Mouse (Mus musculus) neural tube, embryonic 15.5 days (tissue): ENCODE results near the gene Eng. TPM values are rescaled to one million over a fixed set of nuclear protein-coding genes. Genes with fewer than 3 reads are reported as not detected.
A peak's percentile ranks its signal among the peaks of the same experiment; 100 is the strongest.

Experiments used
- ATAC-seq: fragments of 200-750 bp; cut with Nextera tagmentation; 2 replicates; pipeline ENCODE4 v1.8.0; 2017; ENCODE audit warnings: mild to moderate bottlenecking, moderate TSS enrichment, moderate library complexity; ENCODE audit not compliant: low FRiP score
- H3K27ac ChIP-seq: fragments of 300-500 bp; sonication (generic); replicated peaks from 2 replicates; pipeline ENCODE4 v1.5.1; 2015; ENCODE audit warnings: mild to moderate bottlenecking, inconsistent platforms
- H3K27me3 ChIP-seq: fragments of 300-500 bp; sonication (generic); replicated peaks from 2 replicates; pipeline ENCODE4 v1.6.1; 2015; ENCODE audit warnings: inconsistent platforms
- H3K36me3 ChIP-seq: fragments of 300-500 bp; sonication (generic); 2 replicates; pipeline ENCODE4 v1.6.1; 2015; ENCODE audit warnings: inconsistent platforms
- H3K4me1 ChIP-seq: fragments of 300-500 bp; sonication (generic); 2 replicates; pipeline ENCODE4 v1.6.1; 2015; ENCODE audit warnings: inconsistent platforms
- H3K4me2 ChIP-seq: fragments of 300-500 bp; sonication (generic); 2 replicates; pipeline ENCODE4 v1.6.1; 2015; ENCODE audit warnings: inconsistent platforms, mild to moderate bottlenecking, moderate library complexity
- H3K4me3 ChIP-seq: fragments of 300-500 bp; sonication (generic); replicated peaks from 2 replicates; pipeline ENCODE4 v1.5.1; 2015; ENCODE audit warnings: mild to moderate bottlenecking, inconsistent platforms
- H3K9ac ChIP-seq: fragments of 300-500 bp; sonication (generic); replicated peaks from 2 replicates; pipeline ENCODE4 v1.6.1; 2015; ENCODE audit warnings: mild to moderate bottlenecking, inconsistent platforms
- H3K9me3 ChIP-seq: fragments of 300-500 bp; sonication (generic); replicated peaks from 2 replicates; pipeline ENCODE4 v1.6.1; 2016; ENCODE audit warnings: inconsistent platforms
- WGBS: fragments of 180-500 bp; shearing (Covaris S2); methylation state at CpG from one replicate; pipeline ENCODE4 v1.1.7; 2015; ENCODE audit warnings: mixed read lengths; 5-methylcytosine and 5-hydroxymethylcytosine counted together
- polyA plus RNA-seq: library from polyadenylated mRNA; unstranded; fragments of >200 nt; fragmentation: Nextera tagmentation; extraction: Ambion mirVana; gene quantifications from 2 replicates; pipeline ENCODE4 v1.2.1, GENCODE M21; 2015

Eng gene
- polyA plus RNA-seq, 1 experiment from 2014 or later: 29.6 TPM

- Histone ChIP-seq H3K9ac (0 out of 2 replicates have a peak overlapping the region, but pooled peaks have one; percentile 0), H3K36me3 (0 out of 2 replicates have a peak, but pooled peaks cover 3% of the 10 kb centered on the region), H3K9me3 (no peaks in the 10 kb centered on the region), H3K27me3 (no peaks in the 10 kb centered on the region), H3K4me1 (peaks cover 35% of the 10 kb centered on the region), H3K4me3 (peak overlapping the region; percentile 82), H3K4me2 (peak overlapping the region; percentile 94), H3K27ac (no peak overlapping the region)
- peak; percentile 28; the same call in 1 of the 2 replicates for ATAC-seq
- WGBS: 9% methylated on average over 25 of the region's 25 CpGs
Observed at GRCm38 (mm10) chr2:32608141-32608777, 38.1 kb upstream of the Eng start.

- H3K36me3 ChIP-seq: 0 out of 2 replicates have a peak, but pooled peaks cover 3% of the 10 kb centered on the region
- H3K4me3 ChIP-seq: peak overlapping the region; percentile 82
- no peak for ATAC-seq
- 0 out of 2 replicates have a peak overlapping the region, but pooled peaks have one; percentile 0 for H3K9ac ChIP-seq
- no peaks in the 10 kb centered on the region for H3K27me3 ChIP-seq
- no peaks in the 10 kb centered on the region for H3K9me3 ChIP-seq
- H3K27ac ChIP-seq: no peak overlapping the region
- peak overlapping the region; percentile 94 for H3K4me2 ChIP-seq
- peaks cover 35% of the 10 kb centered on the region for H3K4me1 ChIP-seq
- WGBS: 34% methylated on average over 18 of the region's 18 CpGs
Observed at GRCm38 (mm10) chr2:32608778-32609435, 37.5 kb upstream of the Eng start.

GRCm38 (mm10) chr2:32610610-32611229, 35.7 kb upstream of the Eng start:
- Histone ChIP-seq H3K9ac (no peak overlapping the region), H3K4me2 (peak overlapping the region; percentile 53), H3K4me3 (peak overlapping the region; percentile 33), H3K4me1 (peaks cover 35% of the 10 kb centered on the region), H3K27me3 (no peaks in the 10 kb centered on the region), H3K36me3 (peaks cover 15% of the 10 kb centered on the region), H3K27ac (no peak overlapping the region), H3K9me3 (no peaks in the 10 kb centered on the region)
- 19% methylated on average over 23 of the region's 23 CpGs for WGBS
- ATAC-seq: no peak

DNA sequence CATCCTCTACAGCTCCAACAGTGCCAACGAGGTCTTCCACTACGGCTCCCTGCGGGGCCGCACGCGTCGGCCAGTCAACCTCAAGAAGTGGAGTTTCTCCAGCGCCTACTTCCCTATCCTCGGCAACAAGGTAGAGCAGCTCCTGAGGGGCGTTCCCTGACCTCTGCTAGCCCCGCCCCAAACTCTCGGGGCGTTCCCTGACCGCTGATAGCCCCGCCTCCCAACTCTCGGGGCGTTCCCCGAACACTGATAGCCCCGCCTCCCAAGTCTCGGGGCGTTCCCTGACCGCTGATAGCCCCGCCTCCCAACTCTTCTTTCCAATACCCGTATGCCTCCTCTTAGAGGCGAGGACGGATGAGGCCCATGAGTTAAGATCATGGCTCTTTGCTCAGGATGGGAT, 34.1 kb upstream of the Eng start:
- Histone ChIP-seq H3K9me3 (no peaks in the 10 kb centered on the region), H3K4me2 (no peak overlapping the region), H3K4me3 (no peak overlapping the region), H3K27me3 (no peaks in the 10 kb centered on the region), H3K36me3 (peaks cover 20% of the 10 kb centered on the region), H3K27ac (no peak overlapping the region), H3K9ac (no peak overlapping the region), H3K4me1 (peaks cover 27% of the 10 kb centered on the region)
- no peak for ATAC-seq
- 64% methylated on average over 26 of the region's 26 CpGs for WGBS

DNA sequence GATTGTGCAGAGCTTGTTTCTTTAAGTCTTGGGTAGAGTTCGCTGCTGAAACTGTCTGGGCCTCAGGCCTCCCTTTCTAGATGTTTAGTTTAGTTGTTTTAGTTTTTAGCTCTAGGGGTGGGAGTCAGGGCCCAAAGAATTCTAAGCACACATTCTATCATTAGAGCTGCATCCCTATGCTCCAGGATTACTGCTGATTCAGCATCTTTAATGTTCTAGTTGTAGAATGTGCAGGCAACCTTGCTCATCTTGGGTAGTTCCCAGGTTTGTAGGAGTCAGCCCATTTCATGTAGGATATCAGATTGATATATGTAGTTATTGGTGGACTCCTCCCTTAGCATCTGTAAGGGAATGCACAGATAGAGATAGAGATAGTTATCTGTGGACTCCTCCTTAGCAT, 29.3 kb upstream of the Eng start:
- Histone ChIP-seq H3K4me1 (peaks cover 30% of the 10 kb centered on the region), H3K4me2 (no peak overlapping the region), H3K9ac (no peak overlapping the region), H3K9me3 (no peaks in the 10 kb centered on the region), H3K36me3 (peaks cover 31% of the 10 kb centered on the region), H3K4me3 (no peak overlapping the region), H3K27ac (no peak overlapping the region), H3K27me3 (no peaks in the 10 kb centered on the region)
- 97% methylated on average over 1 of the region's 1 CpGs for WGBS
- ATAC-seq: no peak

DNA sequence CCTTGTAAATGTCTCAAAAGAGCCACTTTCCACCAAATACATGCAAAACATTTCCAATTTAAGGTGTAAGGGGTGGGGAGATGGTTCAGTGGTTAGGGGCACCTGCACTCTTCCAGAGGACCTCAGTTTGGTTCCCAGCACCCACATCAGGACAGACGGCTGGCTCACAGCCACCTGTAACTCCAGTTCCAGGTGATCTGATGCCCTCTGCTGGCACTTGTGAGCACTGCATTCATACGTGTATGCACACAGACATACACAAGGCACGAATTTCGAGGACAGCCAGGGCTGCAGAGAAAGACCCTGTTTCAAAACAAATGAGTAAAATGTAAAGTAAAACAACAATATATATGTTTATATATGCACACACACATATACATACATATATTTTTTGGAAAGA, 28.8 kb upstream of the Eng start:
- Histone ChIP-seq H3K36me3 (peaks cover 31% of the 10 kb centered on the region), H3K4me1 (peaks cover 30% of the 10 kb centered on the region), H3K27ac (no peak overlapping the region), H3K4me2 (no peak overlapping the region), H3K27me3 (no peaks in the 10 kb centered on the region), H3K9ac (no peak overlapping the region), H3K4me3 (no peak overlapping the region), H3K9me3 (no peaks in the 10 kb centered on the region)
- WGBS: 92% methylated on average over 4 of the region's 4 CpGs
- no peak for ATAC-seq

DNA sequence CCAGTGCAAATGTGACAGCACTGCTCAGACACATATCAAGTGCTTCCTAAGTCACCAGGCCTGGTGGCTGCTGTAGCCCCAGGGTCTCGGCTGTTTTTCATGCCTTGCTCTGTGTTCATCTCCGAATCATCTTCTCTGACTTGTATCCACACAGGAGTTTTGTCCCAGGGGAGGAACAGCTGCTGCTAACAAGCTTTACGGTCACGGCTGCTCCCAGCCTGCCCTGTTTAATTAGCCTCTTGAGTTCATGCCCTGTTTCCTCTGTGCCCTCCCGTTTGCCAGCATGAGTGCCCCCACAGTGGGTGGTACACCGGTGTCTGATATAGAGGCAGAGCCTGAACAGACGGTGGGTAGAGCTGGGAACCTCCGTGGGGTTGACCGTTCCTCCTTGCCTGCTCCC, 28.3 kb upstream of the Eng start:
- no peak for ATAC-seq
- Histone ChIP-seq H3K27ac (no peak overlapping the region), H3K4me1 (peaks cover 30% of the 10 kb centered on the region), H3K4me2 (no peak overlapping the region), H3K9me3 (no peaks in the 10 kb centered on the region), H3K4me3 (no peak overlapping the region), H3K36me3 (peaks cover 29% of the 10 kb centered on the region), H3K9ac (no peak overlapping the region), H3K27me3 (no peaks in the 10 kb centered on the region)
- WGBS: 50% methylated on average over 9 of the region's 9 CpGs

- no peak overlapping the region for H3K4me2 ChIP-seq
- WGBS: 34% methylated on average over 4 of the region's 4 CpGs
- no peak overlapping the region for H3K9ac ChIP-seq
- H3K27ac ChIP-seq: peak overlapping the region; percentile 54
- ATAC-seq: no peak
- H3K4me3 ChIP-seq: no peak overlapping the region
- no peaks in the 10 kb centered on the region for H3K9me3 ChIP-seq
- peaks cover 45% of the 10 kb centered on the region for H3K4me1 ChIP-seq
- H3K36me3 ChIP-seq: peaks cover 15% of the 10 kb centered on the region; the same call in 1 of the 2 replicates
- H3K27me3 ChIP-seq: no peaks in the 10 kb centered on the region
Observed at GRCm38 (mm10) chr2:32620682-32621516, 25.5 kb upstream of the Eng start.

DNA sequence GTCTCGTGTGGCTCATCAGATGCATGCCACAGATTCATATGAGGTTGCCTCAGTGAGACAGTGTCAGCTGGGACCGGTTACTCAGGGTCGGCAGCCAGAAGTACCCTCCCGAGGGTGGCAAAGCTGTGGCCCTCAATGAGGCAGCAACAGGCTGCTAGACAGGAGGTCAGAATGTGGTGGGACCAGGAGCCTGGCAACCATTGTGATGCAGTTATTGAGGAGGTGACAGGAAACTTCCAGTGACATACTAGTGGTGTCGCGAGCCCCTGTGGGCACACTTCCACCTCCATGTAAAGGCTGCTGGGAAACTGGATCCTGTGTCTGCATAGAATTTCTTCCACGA, 24.9 kb upstream of the Eng start, which contains the start of gene Ak1:
Ak1 (plus strand) TSS at position 242 of the 343 bp plus-strand sequence.
- Histone ChIP-seq H3K4me1 (peaks cover 51% of the 10 kb centered on the region), H3K9ac (no peak within 1 kb of the TSS), H3K9me3 (no peaks in the 10 kb centered on the region), H3K36me3 (peaks cover 15% of the 10 kb centered on the region; the same call in 1 of the 2 replicates), H3K27me3 (no peaks in the 10 kb centered on the region), H3K4me2 (no peak within 1 kb of the TSS), H3K27ac (peak within 1 kb of the TSS; percentile 54), H3K4me3 (no peak within 1 kb of the TSS)
- WGBS: 34% methylated on average over 7 of the region's 7 CpGs
- no peak for ATAC-seq

- Histone ChIP-seq H3K4me2 (no peak overlapping the region), H3K4me3 (no peak overlapping the region), H3K27me3 (no peaks in the 10 kb centered on the region), H3K9ac (no peak overlapping the region), H3K9me3 (no peaks in the 10 kb centered on the region), H3K4me1 (peaks cover 72% of the 10 kb centered on the region), H3K36me3 (no peaks in the 10 kb centered on the region), H3K27ac (no peak overlapping the region)
- WGBS: 89% methylated on average over 5 of the region's 5 CpGs
- no peak for ATAC-seq
Observed at GRCm38 (mm10) chr2:32624111-32624748, 22.2 kb upstream of the Eng start.
